Mouse (Mus musculus): ENCODE results near the gene Ppp1r35.

- TF ChIP-seq CTCF (conservative IDR thresholded peaks at IDR 0.05; ENCODE audit: low read length) = no peak
- TF ChIP-seq NANOG (IDR thresholded peaks at IDR 0.05; ENCODE audit: borderline replicate concordance, low read length) = no peak
Measured at GRCm38 (mm10) chr5:137757887-137758286, 20.8 kb upstream of the Ppp1r35 start.
